Mouse (Mus musculus) erythroblast, embryonic 14.5 days (primary cell): Measurements from ENCODE around the gene Thra.

Experiments
- GATA1 ChIP-seq: IDR thresholded peaks from 2 replicates; pipeline ENCODE4 v1.6.1; 2012; ENCODE audit warnings: low read length, inconsistent platforms, mixed read lengths
- TAL1 ChIP-seq: IDR thresholded peaks from 3 replicates; pipeline ENCODE4 v1.6.1; 2012; ENCODE audit warnings: low read length, inconsistent platforms, mixed read lengths

- no peak for TF ChIP-seq GATA1
- no peak for TF ChIP-seq TAL1
Measured at GRCm38 (mm10) chr11:98774582-98775347, 34.3 kb downstream of the Thra start, which contains the start of gene Nr1d1.
